In genomic region chr14:22269812-22270211, GRCm38 (mm10) we compare ENCODE assay signal across 17 mouse cellular contexts.
A peak's percentile ranks its signal among the peaks of the same experiment; 100 is the strongest.
DNase-seq lines count a peak whose midpoint lies in the region; ATAC-seq and TF ChIP-seq lines count a peak whose summit lies in the region.
"Had no signal": no experiment of that assay in that cellular context is flagged by ENCODE, and none has a peak within 500 bp of the region (broad histone marks: within the 10 kb centered on the region; RNA-seq: fewer than 3 reads in every experiment).

No protein-coding gene starts in this region.

- no peaks in the 10 kb centered on the region for H3K36me3 ChIP-seq in kidney, embryonic 15.5 days
- no peaks in the 10 kb centered on the region for H3K36me3 ChIP-seq in kidney, adult 2 months (ENCODE audit: control insufficient read depth, insufficient read depth, low read length)
- H3K36me3 ChIP-seq: embryonic facial prominence, embryonic 10.5 days; hindbrain, embryonic 15.5 days; limb, embryonic 15.5 days; neural tube, embryonic 13.5 days had no signal

- H3K4me2 ChIP-seq in kidney, embryonic 15.5 days = no peak overlapping the region
- H3K4me2 ChIP-seq: hindbrain, embryonic 15.5 days; limb, embryonic 15.5 days; neural tube, embryonic 13.5 days had no signal

- TF ChIP-seq CTCF in kidney, adult 2 months (conservative IDR thresholded peaks at IDR 0.05; ENCODE audit: insufficient read depth, insufficient read length, low read depth, low read length) = no peak

- no peak overlapping the region for H3K9ac ChIP-seq in kidney, embryonic 15.5 days
- H3K9ac ChIP-seq: hindbrain, embryonic 15.5 days; limb, embryonic 15.5 days; neural tube, embryonic 13.5 days had no signal

- peaks cover 6% of the 10 kb centered on the region; the same call in 1 of the 2 replicates for H3K27me3 ChIP-seq in kidney, embryonic 15.5 days
- no peaks in the 10 kb centered on the region for H3K27me3 ChIP-seq in kidney, adult 2 months (replicated peaks; ENCODE audit: control insufficient read depth, insufficient read depth, low read length)
- H3K27me3 ChIP-seq: hindbrain, embryonic 15.5 days had no signal

- H3K4me3 ChIP-seq in kidney, embryonic 15.5 days (replicated peaks) = no peak overlapping the region
- no peak overlapping the region for H3K4me3 ChIP-seq in kidney, adult 2 months (ENCODE audit: insufficient read depth, low read depth, low read length)
- H3K4me3 ChIP-seq: embryonic facial prominence, embryonic 10.5 days; hindbrain, embryonic 15.5 days; layer of hippocampus, adult 2 months; limb, embryonic 15.5 days; neural tube, embryonic 13.5 days had no signal

- DNase-seq in kidney, adult 11 months = peak; percentile 52
- peak; percentile 78 for DNase-seq in kidney, adult 2 months
- DNase-seq in kidney, postnatal 36 days = peak; percentile 52 to 53
- peak; percentile 56 for DNase-seq in lung, postnatal 14 days
- no peak for DNase-seq in thymus, postnatal 36 days
- DNase-seq in thymus, postnatal 14 days = no peak
- DNase-seq: cerebellum, postnatal 10 days; gastrocnemius, postnatal 10 days; right cerebral cortex, postnatal 4 days had no signal

- H3K27ac ChIP-seq in kidney, embryonic 15.5 days = no peak overlapping the region
- no peak overlapping the region for H3K27ac ChIP-seq in kidney, adult 2 months (ENCODE audit: insufficient read depth, low read depth, low read length)
- H3K27ac ChIP-seq: embryonic facial prominence, embryonic 10.5 days; hindbrain, embryonic 15.5 days; layer of hippocampus, adult 2 months; limb, embryonic 15.5 days; neural tube, embryonic 13.5 days had no signal

- no peak; the same call in 1 of the 2 replicates for ATAC-seq in kidney, embryonic 15.5 days (replicated peaks; ENCODE audit: low FRiP score)
- no peak for ATAC-seq in erythroblast, adult 5-6 weeks (replicated peaks; ENCODE audit: low FRiP score, poor library complexity, severe bottlenecking)
- ATAC-seq: forebrain, embryonic 16.5 days had no signal

- TF ChIP-seq POLR2A in kidney, adult 2 months (IDR thresholded peaks at IDR 0.05; ENCODE audit: low read depth, low read length) = no peak

- WGBS in kidney, embryonic 15.5 days = 75% methylated on average over 9 of the region's 9 CpGs
- WGBS in kidney, adult 2 months = 75% methylated on average over 9 of the region's 9 CpGs

- H3K9me3 ChIP-seq in kidney, embryonic 15.5 days (replicated peaks) = no peaks in the 10 kb centered on the region
- H3K9me3 ChIP-seq: embryonic facial prominence, embryonic 10.5 days; hindbrain, embryonic 15.5 days; limb, embryonic 15.5 days; neural tube, embryonic 13.5 days had no signal

- peaks cover 17% of the 10 kb centered on the region; the same call in 1 of the 2 replicates for H3K4me1 ChIP-seq in kidney, embryonic 15.5 days
- peaks cover 7% of the 10 kb centered on the region; the same call in 1 of the 2 replicates for H3K4me1 ChIP-seq in kidney, adult 2 months (ENCODE audit: control insufficient read depth, insufficient read depth, low read length)
- H3K4me1 ChIP-seq: hindbrain, embryonic 15.5 days; limb, embryonic 15.5 days had no signal

Comparison
In these comparisons a context has a peak if more than half of its experiments do, and no peak if none do; other contexts are left out.
1. DNase-seq: peak in kidney, adult 11 months (single experiment), kidney, adult 2 months (single experiment), kidney, postnatal 36 days (2 of 2) and lung, postnatal 14 days (single experiment); none in thymus, postnatal 36 days (0 of 2) and thymus, postnatal 14 days (single experiment).